Comparison of ENCODE assay signal across 30 mouse cellular contexts in the genomic region with DNA sequence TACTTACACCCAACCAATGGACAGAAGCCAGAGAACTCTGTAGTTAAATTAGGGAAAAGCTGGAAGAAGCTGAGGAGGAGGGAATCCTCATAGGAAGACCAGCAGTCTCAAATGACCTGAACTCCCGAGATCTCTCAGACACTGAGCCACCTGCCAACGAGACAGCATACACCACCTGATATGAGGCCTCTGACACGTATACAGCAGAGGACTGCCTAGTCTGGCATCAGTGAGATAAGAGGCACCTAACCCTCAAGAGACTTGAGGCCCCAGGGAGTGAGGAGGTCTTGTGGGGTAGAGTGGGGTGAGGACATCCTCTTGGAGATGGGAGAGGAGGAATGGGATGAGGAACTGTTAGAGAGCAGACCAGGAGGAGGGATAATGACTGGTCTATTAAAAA. TPM values are rescaled to one million over a fixed set of nuclear protein-coding genes. Genes with fewer than 3 reads are reported as not detected.
DNase-seq lines count a peak whose midpoint lies in the region; ATAC-seq and TF ChIP-seq lines count a peak whose summit lies in the region.
"Had no signal": no experiment of that assay in that cellular context is flagged by ENCODE, and none has a peak within 500 bp of the region (broad histone marks: within the 10 kb centered on the region; RNA-seq: fewer than 3 reads in every experiment).

No protein-coding gene starts in this region.

- DNase-seq in G1E (ENCODE audit: low spot score) (no peak), MEL (ENCODE audit: low read depth, low spot score) (peak; percentile 87)
- DNase-seq in c-Kit-positive CD71-positive TER-119-positive erythroid progenitor cells, embryonic 14.5 days (ENCODE audit: low spot score): peak; percentile 27
- DNase-seq in liver, embryonic 14.5 days (ENCODE audit: low read depth in 3 of 3, low spot score in 3 of 3): peak; percentile 16 to 34 (median 22)
- DNase-seq in midbrain, embryonic 14.5 days: no peak
- no peak for DNase-seq in left cerebral cortex, adult 11 months (ENCODE audit: low spot score)
- no peak for DNase-seq in ovary, postnatal 36 days (ENCODE audit: low spot score)
- DNase-seq: adrenal gland, postnatal 14 days; cerebellum, adult 11 months; cerebellum, adult 8-10 months; cerebellum, postnatal 14 days; embryo, embryonic 11 days; forebrain, postnatal 0 days; gastrocnemius, postnatal 25 days; heart, postnatal 10 days; heart, postnatal 4 days had no signal

- no peak for TF ChIP-seq POLR2A in MEL (IDR thresholded peaks at IDR 0.05; ENCODE audit: control insufficient read depth in 1 of 2, insufficient read depth in 1 of 2, low read depth in 1 of 2, low read length in 2 of 2, poor library complexity in 1 of 2)

- no peaks in the 10 kb centered on the region for H3K27me3 ChIP-seq in G1E (ENCODE audit: insufficient read depth, low read length)
- no peaks in the 10 kb centered on the region for H3K27me3 ChIP-seq in MEL (ENCODE audit: control insufficient read depth in 1 of 2, insufficient read depth in 2 of 2, low read length in 2 of 2)
- no peaks in the 10 kb centered on the region for H3K27me3 ChIP-seq in liver, embryonic 14.5 days (ENCODE audit: control insufficient read depth, insufficient read depth, low read length)
- no peaks in the 10 kb centered on the region for H3K27me3 ChIP-seq in midbrain, embryonic 14.5 days (ENCODE audit: control insufficient read depth, insufficient read depth, low read length)
- H3K27me3 ChIP-seq: embryonic facial prominence, embryonic 15.5 days; forebrain, embryonic 13.5 days; hindbrain, embryonic 12.5 days; Patski had no signal

- H3K4me1 ChIP-seq in G1E (ENCODE audit: insufficient read depth, low read depth, low read length) (peaks cover 37% of the 10 kb centered on the region), MEL (ENCODE audit: control insufficient read depth in 1 of 2, insufficient read depth in 2 of 2, low read length in 2 of 2) (peaks cover 15 to 19% of the 10 kb centered on the region in 2 experiments)
- H3K4me1 ChIP-seq in liver, embryonic 14.5 days (replicated peaks; ENCODE audit: control insufficient read depth in 2 of 2, insufficient read depth in 2 of 2, low read length in 1 of 2): no peaks in the 10 kb centered on the region
- H3K4me1 ChIP-seq in midbrain, embryonic 14.5 days (ENCODE audit: control insufficient read depth, insufficient read depth, low read length): no peaks in the 10 kb centered on the region
- H3K4me1 ChIP-seq: embryonic facial prominence, embryonic 15.5 days; forebrain, embryonic 13.5 days; hindbrain, embryonic 12.5 days had no signal

- H3K9me3 ChIP-seq in G1E (replicated peaks): no peaks in the 10 kb centered on the region
- no peaks in the 10 kb centered on the region for H3K9me3 ChIP-seq in MEL (replicated peaks; ENCODE audit: insufficient read depth, low read length)
- no peaks in the 10 kb centered on the region for H3K9me3 ChIP-seq in liver, embryonic 14.5 days (ENCODE audit: control insufficient read depth, low read length)
- H3K9me3 ChIP-seq in midbrain, embryonic 14.5 days (ENCODE audit: control insufficient read depth, low read length): no peaks in the 10 kb centered on the region
- H3K9me3 ChIP-seq: embryonic facial prominence, embryonic 15.5 days; forebrain, embryonic 13.5 days; hindbrain, embryonic 12.5 days had no signal

- H3K4me2 ChIP-seq in liver, embryonic 14.5 days (ENCODE audit: low read depth): no peak overlapping the region
- H3K4me2 ChIP-seq in midbrain, embryonic 14.5 days (ENCODE audit: low read length): no peak overlapping the region
- H3K4me2 ChIP-seq: embryonic facial prominence, embryonic 15.5 days; forebrain, embryonic 13.5 days; hindbrain, embryonic 12.5 days had no signal

- no peaks in the 10 kb centered on the region for H3K79me2 ChIP-seq in MEL (ENCODE audit: control insufficient read depth, insufficient read depth, low read length, poor library complexity)

- WGBS in liver, embryonic 14.5 days (ENCODE audit: insufficient replicate concordance): 38% methylated on average over 3 of the region's 3 CpGs
- 81% methylated on average over 3 of the region's 3 CpGs for WGBS in midbrain, embryonic 14.5 days

- TF ChIP-seq EP300 in MEL (IDR thresholded peaks at IDR 0.05; ENCODE audit: low read depth in 1 of 2, low read length in 2 of 2): peak; percentile 89 to 92
- TF ChIP-seq EP300 in liver, embryonic 14.5 days (IDR thresholded peaks at IDR 0.05; ENCODE audit: low read depth): no peak

- H3K9ac ChIP-seq in MEL (ENCODE audit: control insufficient read depth, low read depth, low read length, poor library complexity, severe bottlenecking): no peak overlapping the region
- H3K9ac ChIP-seq in liver, embryonic 14.5 days (replicated peaks): no peak overlapping the region
- no peak overlapping the region for H3K9ac ChIP-seq in midbrain, embryonic 14.5 days (replicated peaks; ENCODE audit: low read length)
- H3K9ac ChIP-seq: embryonic facial prominence, embryonic 15.5 days; forebrain, embryonic 13.5 days; forebrain, postnatal 0 days; hindbrain, embryonic 12.5 days had no signal

- peak overlapping the region; percentile 40; the same call in 1 of the 2 replicates for H3K4me3 ChIP-seq in G1E (ENCODE audit: low read depth, low read length)
- H3K4me3 ChIP-seq in MEL (ENCODE audit: control insufficient read depth in 1 of 2, insufficient read depth in 1 of 2, low read depth in 2 of 2, low read length in 2 of 2): no peak overlapping the region
- no peak overlapping the region for H3K4me3 ChIP-seq in liver, embryonic 14.5 days (ENCODE audit: insufficient read depth in 1 of 2, low read depth in 2 of 2, low read length in 2 of 2)
- H3K4me3 ChIP-seq in midbrain, embryonic 14.5 days (replicated peaks; ENCODE audit: low read depth, low read length): no peak overlapping the region
- H3K4me3 ChIP-seq: embryonic facial prominence, embryonic 15.5 days; forebrain, embryonic 13.5 days; hindbrain, embryonic 12.5 days had no signal

- peak overlapping the region; percentile 49 for H3K27ac ChIP-seq in MEL (ENCODE audit: control insufficient read depth, low read depth, low read length)
- no peak overlapping the region for H3K27ac ChIP-seq in liver, embryonic 14.5 days
- no peak overlapping the region for H3K27ac ChIP-seq in midbrain, embryonic 14.5 days (replicated peaks; ENCODE audit: low read depth, low read length)
- H3K27ac ChIP-seq: embryonic facial prominence, embryonic 15.5 days; forebrain, embryonic 13.5 days; hindbrain, embryonic 12.5 days had no signal

- no peak for TF ChIP-seq RAD21 in MEL (IDR thresholded peaks at IDR 0.05; ENCODE audit: low read depth, low read length)

- H3K36me3 ChIP-seq in G1E (replicated peaks) (no peaks in the 10 kb centered on the region), MEL (ENCODE audit: control insufficient read depth in 1 of 2, insufficient read depth in 2 of 2, low read length in 2 of 2) (peaks cover 0 to 22% of the 10 kb centered on the region in 2 experiments; a peak in 2 of 4 replicates)
- H3K36me3 ChIP-seq in liver, embryonic 14.5 days (replicated peaks; ENCODE audit: control insufficient read depth, insufficient read depth, low read depth): no peaks in the 10 kb centered on the region
- no peaks in the 10 kb centered on the region for H3K36me3 ChIP-seq in midbrain, embryonic 14.5 days (ENCODE audit: control insufficient read depth, insufficient read depth, low read length)
- H3K36me3 ChIP-seq: embryonic facial prominence, embryonic 15.5 days; hindbrain, embryonic 12.5 days had no signal

- peak; percentile 89 for ATAC-seq in G1E (ENCODE audit: extremely low read depth, insufficient number of reproducible peaks, low FRiP score, poor library complexity, severe bottlenecking)
- ATAC-seq in liver, embryonic 14.5 days (ENCODE audit: insufficient read depth): peak; percentile 94
- no peak for ATAC-seq in midbrain, embryonic 14.5 days (ENCODE audit: low FRiP score, low TSS enrichment)
- ATAC-seq: activated CD4-positive, CD25-positive, alpha-beta regulatory T cell, adult 4 months; forebrain, embryonic 13.5 days; forebrain, postnatal 0 days; hindbrain, embryonic 16.5 days; inflammation-experienced regulatory T-cells, adult 6 months; Patski had no signal

- TF ChIP-seq CTCF in G1E (IDR thresholded peaks at IDR 0.05; ENCODE audit: low read depth, low read length) (no peak), MEL (IDR thresholded peaks at IDR 0.05 in 2 of 3, conservative IDR thresholded peaks at IDR 0.05 in 1 of 3; ENCODE audit: control insufficient read depth in 1 of 3, insufficient read depth in 1 of 3, low read depth in 2 of 3, low read length in 3 of 3, poor library complexity in 1 of 3, severe bottlenecking in 1 of 3) (no peak)
- no peak for TF ChIP-seq CTCF in liver, embryonic 14.5 days (IDR thresholded peaks at IDR 0.05; ENCODE audit: low read depth)

RNA-seq across cellular contexts. Expression of a gene that starts 6.1 kb away (rescaled TPM):
- total RNA-seq in G1E (2014; fragmentation: Nextera tagmentation) (not detected in 2 replicates), G1E (2017) (not detected in 2 replicates), MEL (2012; rRNA removed) (not detected in 2 replicates)
- polyA plus RNA-seq in G1E (2012) (not detected in 2 replicates), MEL (2012; ENCODE audit: insufficient read depth in 1 of 2, insufficient read length in 2 of 2, low read depth in 1 of 2, low replicate concordance in 2 of 2, missing spikeins in 1 of 2) (not detected)
- not detected in 2 replicates for polyA plus RNA-seq in liver, embryonic 14.5 days (2012; rRNA removed)
- polyA plus RNA-seq in liver, embryonic 14.5 days (2014; fragmentation: Nextera tagmentation; extraction: Ambion mirVana): not detected in 2 replicates
- not detected in 2 replicates for polyA plus RNA-seq in midbrain, embryonic 14.5 days (2014; fragmentation: Nextera tagmentation; extraction: Ambion mirVana)
- total RNA-seq: adrenal gland, adult 18-20 months; adrenal gland, postnatal 14 days; common myeloid progenitor, adult 5-6 weeks; ES-E14; forebrain, postnatal 0 days; gastrocnemius, adult 18-20 months; gastrocnemius, postnatal 25 days; granulocyte monocyte progenitor cell, adult 5-6 weeks; heart, postnatal 10 days; heart, postnatal 4 days had no signal
- polyA plus RNA-seq: embryonic facial prominence, embryonic 11.5 days; forebrain, embryonic 13.5 days; forebrain, postnatal 0 days; heart, embryonic 14.5 days; hindbrain, embryonic 12.5 days; hindbrain, embryonic 16.5 days; inflammation-experienced regulatory T-cells, adult 6 months; Patski had no signal

RNA-seq across cellular contexts. Expression of a gene that starts 8.1 kb away (rescaled TPM):
- total RNA-seq in G1E (2014; fragmentation: Nextera tagmentation) (0.39 and 0.90 TPM in 2 replicates), G1E (2017) (0.46 and 0.55 TPM in 2 replicates), MEL (2012; rRNA removed) (0.08 TPM in 1 of 2 replicates, not detected in the other)
- polyA plus RNA-seq in G1E (2012) (0.07 TPM in 1 of 2 replicates, not detected in the other), MEL (2012; ENCODE audit: insufficient read depth in 1 of 2, insufficient read length in 2 of 2, low read depth in 1 of 2, low replicate concordance in 2 of 2, missing spikeins in 1 of 2) (under 1 TPM in 1 of 2 experiments, not detected in 1; 0.03 TPM)
- 0.13 and 0.21 TPM in 2 replicates for polyA plus RNA-seq in liver, embryonic 14.5 days (2012; rRNA removed)
- 0.08 and 0.15 TPM in 2 replicates for polyA plus RNA-seq in liver, embryonic 14.5 days (2014; fragmentation: Nextera tagmentation; extraction: Ambion mirVana)
- polyA plus RNA-seq in midbrain, embryonic 14.5 days (2014; fragmentation: Nextera tagmentation; extraction: Ambion mirVana): not detected in 2 replicates
- total RNA-seq: adrenal gland, adult 18-20 months; adrenal gland, postnatal 14 days; common myeloid progenitor, adult 5-6 weeks; ES-E14; forebrain, postnatal 0 days; gastrocnemius, adult 18-20 months; gastrocnemius, postnatal 25 days; granulocyte monocyte progenitor cell, adult 5-6 weeks; heart, postnatal 10 days; heart, postnatal 4 days had no signal
- polyA plus RNA-seq: activated CD4-positive, CD25-positive, alpha-beta regulatory T cell, adult 4 months; embryonic facial prominence, embryonic 11.5 days; embryonic facial prominence, embryonic 15.5 days; forebrain, embryonic 13.5 days; forebrain, postnatal 0 days; heart, embryonic 14.5 days; hindbrain, embryonic 12.5 days; hindbrain, embryonic 16.5 days; inflammation-experienced regulatory T-cells, adult 6 months; Patski had no signal

RNA-seq across cellular contexts. Expression of a gene that starts 18.1 kb away (rescaled TPM):
- total RNA-seq in G1E (2014; fragmentation: Nextera tagmentation) (not detected in 2 replicates), G1E (2017) (not detected in 2 replicates), MEL (2012; rRNA removed) (not detected in 2 replicates)
- polyA plus RNA-seq in G1E (2012) (not detected in 2 replicates), MEL (2012; ENCODE audit: insufficient read depth in 1 of 2, insufficient read length in 2 of 2, low read depth in 1 of 2, low replicate concordance in 2 of 2, missing spikeins in 1 of 2) (not detected)
- not detected in 2 replicates for polyA plus RNA-seq in liver, embryonic 14.5 days (2012; rRNA removed)
- not detected in 2 replicates for polyA plus RNA-seq in liver, embryonic 14.5 days (2014; fragmentation: Nextera tagmentation; extraction: Ambion mirVana)
- polyA plus RNA-seq in midbrain, embryonic 14.5 days (2014; fragmentation: Nextera tagmentation; extraction: Ambion mirVana): not detected in 2 replicates
- total RNA-seq: adrenal gland, adult 18-20 months; adrenal gland, postnatal 14 days; common myeloid progenitor, adult 5-6 weeks; ES-E14; forebrain, postnatal 0 days; gastrocnemius, adult 18-20 months; gastrocnemius, postnatal 25 days; granulocyte monocyte progenitor cell, adult 5-6 weeks; heart, postnatal 10 days; heart, postnatal 4 days had no signal
- polyA plus RNA-seq: activated CD4-positive, CD25-positive, alpha-beta regulatory T cell, adult 4 months; embryonic facial prominence, embryonic 11.5 days; embryonic facial prominence, embryonic 15.5 days; forebrain, embryonic 13.5 days; forebrain, postnatal 0 days; heart, embryonic 14.5 days; hindbrain, embryonic 12.5 days; hindbrain, embryonic 16.5 days; inflammation-experienced regulatory T-cells, adult 6 months; Patski had no signal

RNA-seq across cellular contexts. Expression of a gene that starts 37.5 kb away (rescaled TPM):
- total RNA-seq in G1E (2014; fragmentation: Nextera tagmentation): not detected in 2 replicates
- total RNA-seq in G1E (2017): 0.05 and 0.12 TPM in 2 replicates
- polyA plus RNA-seq in G1E (2012): not detected in 2 replicates
- total RNA-seq in MEL (2012; rRNA removed): not detected in 2 replicates
- not detected for polyA plus RNA-seq in MEL (2012; ENCODE audit: insufficient read depth in 1 of 2, insufficient read length in 2 of 2, low read depth in 1 of 2, low replicate concordance in 2 of 2, missing spikeins in 1 of 2)
- polyA plus RNA-seq in liver, embryonic 14.5 days (2012; rRNA removed): not detected in 2 replicates
- not detected in 2 replicates for polyA plus RNA-seq in liver, embryonic 14.5 days (2014; fragmentation: Nextera tagmentation; extraction: Ambion mirVana)
- not detected in 2 replicates for polyA plus RNA-seq in midbrain, embryonic 14.5 days (2014; fragmentation: Nextera tagmentation; extraction: Ambion mirVana)
- total RNA-seq: adrenal gland, adult 18-20 months; common myeloid progenitor, adult 5-6 weeks; ES-E14; forebrain, postnatal 0 days; gastrocnemius, adult 18-20 months; gastrocnemius, postnatal 25 days; granulocyte monocyte progenitor cell, adult 5-6 weeks; heart, postnatal 10 days; heart, postnatal 4 days had no signal
- polyA plus RNA-seq: activated CD4-positive, CD25-positive, alpha-beta regulatory T cell, adult 4 months; embryonic facial prominence, embryonic 11.5 days; embryonic facial prominence, embryonic 15.5 days; forebrain, embryonic 13.5 days; forebrain, postnatal 0 days; heart, embryonic 14.5 days; hindbrain, embryonic 12.5 days; hindbrain, embryonic 16.5 days; inflammation-experienced regulatory T-cells, adult 6 months; Patski had no signal

RNA-seq across cellular contexts. Expression of a gene that starts 50.4 kb away (rescaled TPM):
- not detected in 2 replicates for total RNA-seq in G1E (2014; fragmentation: Nextera tagmentation)
- total RNA-seq in G1E (2017): not detected in 2 replicates
- not detected in 2 replicates for polyA plus RNA-seq in G1E (2012)
- total RNA-seq in MEL (2012; rRNA removed): not detected in 2 replicates
- polyA plus RNA-seq in MEL (2012; ENCODE audit: insufficient read depth in 1 of 2, insufficient read length in 2 of 2, low read depth in 1 of 2, low replicate concordance in 2 of 2, missing spikeins in 1 of 2): not detected
- not detected in 2 replicates for polyA plus RNA-seq in liver, embryonic 14.5 days (2012; rRNA removed)
- polyA plus RNA-seq in liver, embryonic 14.5 days (2014; fragmentation: Nextera tagmentation; extraction: Ambion mirVana): not detected in 2 replicates
- not detected in 2 replicates for polyA plus RNA-seq in midbrain, embryonic 14.5 days (2014; fragmentation: Nextera tagmentation; extraction: Ambion mirVana)
- total RNA-seq: adrenal gland, adult 18-20 months; adrenal gland, postnatal 14 days; common myeloid progenitor, adult 5-6 weeks; ES-E14; forebrain, postnatal 0 days; gastrocnemius, adult 18-20 months; gastrocnemius, postnatal 25 days; granulocyte monocyte progenitor cell, adult 5-6 weeks; heart, postnatal 10 days; heart, postnatal 4 days had no signal
- polyA plus RNA-seq: activated CD4-positive, CD25-positive, alpha-beta regulatory T cell, adult 4 months; embryonic facial prominence, embryonic 11.5 days; forebrain, embryonic 13.5 days; forebrain, postnatal 0 days; heart, embryonic 14.5 days; hindbrain, embryonic 12.5 days; hindbrain, embryonic 16.5 days; inflammation-experienced regulatory T-cells, adult 6 months; Patski had no signal

Comparison
In these comparisons a context has a peak if more than half of its experiments do, and no peak if none do; other contexts are left out.
1. DNase-seq: peak in MEL (single experiment), c-Kit-positive CD71-positive TER-119-positive erythroid progenitor cells, embryonic 14.5 days (single experiment) and liver, embryonic 14.5 days (3 of 3); none in G1E (single experiment), midbrain, embryonic 14.5 days (single experiment), left cerebral cortex, adult 11 months (single experiment) and ovary, postnatal 36 days (single experiment).